Mouse (Mus musculus) intestine, embryonic 16.5 days (tissue): ENCODE results near the gene Atg13. TPM values are rescaled to one million over a fixed set of nuclear protein-coding genes. Genes with fewer than 3 reads are reported as not detected.

Experiments
- ATAC-seq: fragments of 200-750 bp; cut with Nextera tagmentation; 2 replicates; pipeline ENCODE4 v1.8.0; 2017; ENCODE audit warnings: moderate TSS enrichment, moderate library complexity
- H3K27ac ChIP-seq: fragments of 300-500 bp; sonication (generic); 2 replicates; pipeline ENCODE4 v1.5.1; 2014; ENCODE audit warnings: mild to moderate bottlenecking, low read length
- H3K27me3 ChIP-seq: fragments of 300-500 bp; sonication (generic); replicated peaks from 2 replicates; pipeline ENCODE4 v1.6.1; 2014; ENCODE audit warnings: low read length, control low read depth, mixed read lengths; ENCODE audit not compliant: control insufficient read depth, insufficient read depth
- H3K36me3 ChIP-seq: fragments of 300-500 bp; sonication (generic); 2 replicates; pipeline ENCODE4 v1.6.1; 2014; ENCODE audit warnings: low read length, control low read depth; ENCODE audit not compliant: control insufficient read depth, insufficient read depth
- H3K4me1 ChIP-seq: fragments of 300-500 bp; sonication (generic); 2 replicates; pipeline ENCODE4 v1.6.1; 2014; ENCODE audit warnings: low read length, control low read depth, mixed read lengths; ENCODE audit not compliant: control insufficient read depth, insufficient read depth
- H3K4me2 ChIP-seq: fragments of 300-500 bp; sonication (generic); 2 replicates; pipeline ENCODE4 v1.6.1; 2014; ENCODE audit warnings: low read depth, low read length, control low read depth
- H3K4me3 ChIP-seq: fragments of 300-500 bp; sonication (generic); 2 replicates; pipeline ENCODE4 v1.5.1; 2014; ENCODE audit warnings: mild to moderate bottlenecking, low read length
- H3K9ac ChIP-seq: fragments of 300-500 bp; sonication (generic); 2 replicates; pipeline ENCODE4 v1.6.1; 2014; ENCODE audit warnings: low read depth, low read length
- H3K9me3 ChIP-seq: fragments of 300-500 bp; sonication (generic); 2 replicates; pipeline ENCODE4 v1.6.1; 2016; ENCODE audit warnings: low read length, control low read depth; ENCODE audit not compliant: control insufficient read depth
- WGBS: fragments of 180-500 bp; shearing (Covaris S2); extraction: QIAGEN DNeasy Blood & Tissue Kit; methylation state at CpG from one replicate; pipeline ENCODE4 v1.1.7; 2014; 5-methylcytosine and 5-hydroxymethylcytosine counted together
- polyA plus RNA-seq: library from polyadenylated mRNA; unstranded; fragments of >200 nt; fragmentation: Nextera tagmentation; extraction: Ambion mirVana; gene quantifications from 2 replicates; pipeline ENCODE4 v1.2.1, GENCODE M21; 2015

Gene Atg13
- polyA plus RNA-seq, 1 experiment from 2014 or later, result 22.9 TPM

DNA sequence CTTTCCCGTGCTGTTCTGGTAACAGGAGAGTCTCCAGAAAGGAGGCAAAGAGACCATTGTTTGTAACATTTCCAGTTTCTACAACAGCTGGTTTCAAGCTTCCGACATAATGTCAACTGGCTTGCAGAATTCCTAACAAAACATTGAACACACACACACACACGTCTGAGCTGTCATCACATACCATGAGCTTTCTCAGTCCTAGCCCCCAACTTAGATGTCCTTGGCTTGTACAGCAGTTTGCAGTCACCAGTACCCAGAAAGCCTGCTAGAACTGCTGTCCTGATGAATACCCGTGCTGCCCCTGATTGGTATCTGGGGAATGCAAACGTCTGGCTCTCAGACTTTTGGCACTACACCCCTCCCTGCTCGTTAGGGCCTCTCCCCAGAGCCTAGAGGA lies 54.5 kb downstream of the Atg13 start:
- ATAC-seq, result no peak
- peaks cover 29% of the 10 kb centered on the region for H3K4me1 ChIP-seq
- H3K27me3 ChIP-seq, result no peaks in the 10 kb centered on the region
- H3K4me3 ChIP-seq, result no peak overlapping the region
- H3K27ac ChIP-seq, result peak overlapping the region; percentile 83
- H3K36me3 ChIP-seq, result peaks cover 28% of the 10 kb centered on the region
- H3K4me2 ChIP-seq, result no peak overlapping the region
- no peaks in the 10 kb centered on the region for H3K9me3 ChIP-seq
- 58% methylated on average over 6 of the region's 6 CpGs for WGBS
- H3K9ac ChIP-seq, result no peak overlapping the region

DNA sequence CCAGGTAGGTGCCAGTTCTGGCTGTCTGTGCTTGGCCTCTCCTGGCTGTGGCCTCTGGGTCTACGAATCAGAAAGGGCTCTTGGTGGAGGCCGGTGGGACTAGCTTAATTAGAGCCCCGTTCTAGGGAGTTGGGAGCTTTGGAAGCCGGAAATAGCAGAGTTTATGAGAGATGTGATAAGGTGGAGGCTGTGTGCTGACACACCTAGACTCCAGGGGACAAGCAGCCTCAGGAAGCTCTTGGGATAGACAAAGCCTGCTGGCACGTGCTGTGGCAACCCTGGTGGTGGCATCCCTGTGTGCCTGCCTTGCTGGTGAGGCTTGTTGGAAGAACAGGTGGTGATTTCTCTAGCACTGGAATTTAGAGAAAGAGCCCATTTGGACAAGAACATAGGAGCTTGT lies 55.0 kb downstream of the Atg13 start:
- 74% methylated on average over 5 of the region's 5 CpGs for whole genome bisulfite sequencing
- 0 out of 2 replicates have a peak overlapping the region, but pooled peaks have one; percentile 32 for H3K9ac ChIP-seq
- peak overlapping the region; percentile 3; the same call in 1 of the 2 replicates for H3K4me2 ChIP-seq

DNA sequence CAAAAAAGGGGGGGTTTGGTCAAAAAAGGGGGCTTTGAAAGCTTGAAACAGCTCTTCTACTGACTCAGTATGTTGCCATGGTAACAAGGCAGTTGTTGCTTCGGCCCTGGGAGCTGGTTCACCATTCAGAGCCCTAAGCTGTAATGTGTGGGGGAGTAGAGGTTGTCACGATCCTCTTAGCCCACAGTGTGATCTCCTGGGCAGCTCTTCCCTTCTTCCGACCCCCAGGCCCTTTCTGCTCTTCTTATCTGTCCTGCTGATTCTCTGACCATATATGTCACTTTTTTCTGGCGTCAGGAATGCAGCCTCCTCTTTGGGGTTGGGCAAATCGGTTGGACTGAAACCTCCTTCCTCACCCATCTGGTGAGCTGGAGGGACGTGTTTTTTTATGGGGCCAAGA lies 57.5 kb downstream of the Atg13 start:
- WGBS, result 51% methylated on average over 6 of the region's 6 CpGs
- Histone ChIP-seq H3K4me3 (no peak overlapping the region), H3K27ac (no peak overlapping the region), H3K4me2 (no peak overlapping the region), H3K9ac (no peak overlapping the region), H3K4me1 (peaks cover 35% of the 10 kb centered on the region), H3K36me3 (peaks cover 24% of the 10 kb centered on the region), H3K9me3 (no peaks in the 10 kb centered on the region), H3K27me3 (no peaks in the 10 kb centered on the region)
- no peak for ATAC-seq

More for the DNA sequence above, 55.0 kb downstream of the Atg13 start:
- H3K9me3 ChIP-seq, result no peaks in the 10 kb centered on the region
- H3K27me3 ChIP-seq, result no peaks in the 10 kb centered on the region
- ATAC-seq, result peak; percentile 80
- H3K36me3 ChIP-seq, result peaks cover 28% of the 10 kb centered on the region
- peak overlapping the region; percentile 83 for H3K27ac ChIP-seq
- H3K4me3 ChIP-seq, result no peak overlapping the region
- H3K4me1 ChIP-seq, result peaks cover 29% of the 10 kb centered on the region

DNA sequence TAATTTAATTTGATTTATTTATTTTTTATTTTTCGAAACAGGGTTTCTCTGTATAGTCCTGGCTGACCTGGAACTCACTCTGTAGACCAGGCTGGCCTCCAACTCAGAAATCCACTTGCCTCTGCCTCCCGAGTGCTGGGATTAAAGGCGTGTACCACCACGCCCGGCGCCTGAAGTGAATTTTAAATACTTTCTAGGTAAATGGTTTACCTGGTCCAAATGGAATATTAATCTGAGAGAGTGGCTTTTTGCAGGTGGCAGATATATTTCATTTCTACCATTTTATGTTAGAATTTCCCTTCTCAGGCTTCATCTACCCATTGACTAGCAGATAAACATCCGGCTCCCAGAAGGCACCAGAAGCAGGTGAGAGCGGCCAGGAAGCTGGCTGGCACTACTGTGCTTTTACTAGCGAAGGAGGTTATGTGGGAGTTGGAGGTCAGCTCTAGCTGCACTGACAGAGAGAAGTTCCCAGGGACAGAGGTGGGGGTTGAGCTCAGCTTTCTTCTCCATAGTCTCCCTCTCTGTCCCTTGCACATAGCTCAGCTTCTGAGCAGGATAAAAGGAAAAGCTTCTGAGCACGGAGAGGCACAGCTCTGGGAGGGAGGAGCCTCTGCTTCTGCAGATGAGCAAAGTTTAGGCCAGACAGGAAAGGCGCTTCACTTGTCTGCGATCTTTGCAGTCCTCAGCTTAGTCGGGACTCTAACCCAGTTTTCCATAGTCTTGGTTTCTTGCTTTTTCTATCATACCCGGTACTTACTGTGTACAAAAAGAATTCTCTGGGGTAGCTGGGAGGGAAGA lies 58.7 kb downstream of the Atg13 start:
- Histone ChIP-seq H3K27me3 (no peaks in the 10 kb centered on the region), H3K4me1 (peaks cover 35% of the 10 kb centered on the region), H3K27ac (no peak overlapping the region), H3K36me3 (peaks cover 31% of the 10 kb centered on the region), H3K4me3 (no peak overlapping the region), H3K9ac (0 out of 2 replicates have a peak overlapping the region, but pooled peaks have one; percentile 38), H3K4me2 (peak overlapping the region; percentile 40), H3K9me3 (no peaks in the 10 kb centered on the region)
- WGBS, result 82% methylated on average over 14 of the region's 14 CpGs
- ATAC-seq, result no peak

DNA sequence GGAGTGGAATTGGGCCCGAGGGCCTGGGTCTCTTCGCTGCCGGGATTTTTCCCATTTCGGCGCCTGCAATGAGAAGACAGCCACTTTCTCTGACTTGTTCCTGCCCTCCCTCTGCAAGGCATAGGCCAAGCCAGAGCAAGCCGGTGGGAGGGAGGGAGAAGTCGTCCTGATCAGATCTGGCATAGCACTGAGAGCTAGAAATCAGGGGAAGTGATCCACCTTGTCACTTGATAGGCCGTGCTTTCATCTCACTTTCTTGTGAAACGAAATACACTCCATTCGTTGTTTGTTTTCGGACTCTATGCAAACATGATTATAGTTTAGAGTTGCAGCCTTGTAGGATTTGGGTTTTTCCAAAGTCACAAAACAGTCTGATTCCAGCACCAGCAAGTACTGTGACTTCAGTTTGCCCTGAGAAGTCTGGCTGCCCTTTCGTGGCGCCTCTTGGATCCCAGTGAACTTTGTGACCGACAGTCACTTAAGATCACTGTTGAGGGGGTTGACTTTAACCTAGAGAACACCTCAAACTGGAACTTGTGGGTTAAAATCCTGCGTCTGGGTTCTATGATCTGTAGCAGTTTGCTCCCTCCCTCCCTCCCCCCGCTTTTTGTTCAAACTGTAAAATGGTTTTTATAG lies 59.9 kb downstream of the Atg13 start:
- no peaks in the 10 kb centered on the region for H3K9me3 ChIP-seq
- peak overlapping the region; percentile 90 for H3K27ac ChIP-seq
- peak; percentile 59 for ATAC-seq
- H3K4me1 ChIP-seq, result peaks cover 29% of the 10 kb centered on the region
- 8% methylated on average over 16 of the region's 16 CpGs for WGBS
- peaks cover 31% of the 10 kb centered on the region for H3K36me3 ChIP-seq
- peak overlapping the region; percentile 74 for H3K4me2 ChIP-seq
- H3K27me3 ChIP-seq, result no peaks in the 10 kb centered on the region
- H3K4me3 ChIP-seq, result peak overlapping the region; percentile 86
- peak overlapping the region; percentile 85 for H3K9ac ChIP-seq

DNA sequence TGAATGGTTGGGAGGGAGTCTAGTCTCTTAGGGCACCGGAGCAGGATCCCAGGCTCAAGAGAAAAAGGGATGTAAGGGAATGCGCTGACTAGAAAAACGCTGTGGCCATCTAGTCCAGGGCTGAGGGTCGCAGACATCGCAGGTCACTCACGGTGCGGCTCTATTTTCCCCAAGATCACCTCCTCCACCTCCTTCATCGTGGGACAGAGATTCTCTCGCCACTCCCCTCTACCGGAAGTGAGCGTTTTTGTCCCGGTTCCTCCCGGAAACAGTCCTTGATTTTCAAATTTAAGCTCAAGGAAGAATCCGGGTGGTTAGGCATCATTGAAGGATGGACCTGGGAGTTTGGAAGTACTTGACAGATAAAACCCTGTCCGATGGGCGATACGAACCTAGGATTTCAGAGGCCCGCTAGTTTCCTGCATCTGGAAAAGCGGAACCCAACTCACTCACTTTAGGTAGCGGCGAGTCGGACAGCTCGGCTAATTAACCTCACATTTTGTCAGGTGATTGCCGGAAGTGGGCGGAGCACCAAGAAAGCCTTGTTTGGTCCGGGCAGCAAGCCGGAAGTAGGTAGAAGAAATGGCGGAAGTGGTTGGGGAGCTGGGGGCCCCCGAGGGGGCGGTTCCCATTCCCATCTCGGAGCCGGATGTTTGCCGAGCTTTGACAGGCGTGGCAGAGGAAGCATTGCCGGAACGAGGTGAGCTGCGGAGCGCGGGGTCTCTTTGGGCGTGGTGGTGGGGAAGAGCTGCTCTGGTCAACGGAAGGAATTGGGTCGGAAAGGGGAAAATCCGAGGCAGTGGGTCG lies 60.6 kb downstream of the Atg13 start, which contains the start of the genes Zfp408 and Arhgap1:
TSS of gene Zfp408 (minus strand) at position 239 of the 807 bp plus-strand sequence.
TSS of gene Arhgap1 (plus strand) at position 308 of the 807 bp plus-strand sequence.
- H3K4me2 ChIP-seq, result peak within 1 kb of the TSS; percentile 85
- H3K27me3 ChIP-seq, result no peaks in the 10 kb centered on the region
- under 1% methylated on average over 44 of the region's 44 CpGs for WGBS
- peaks cover 23% of the 10 kb centered on the region for H3K4me1 ChIP-seq
- H3K9ac ChIP-seq, result peak within 1 kb of the TSS; percentile 88
- no peaks in the 10 kb centered on the region for H3K9me3 ChIP-seq
- peak within 1 kb of the TSS; percentile 90 for H3K27ac ChIP-seq
- ATAC-seq, result peak; percentile 93
- H3K4me3 ChIP-seq, result peak within 1 kb of the TSS; percentile 86
- H3K36me3 ChIP-seq, result peaks cover 31% of the 10 kb centered on the region

DNA sequence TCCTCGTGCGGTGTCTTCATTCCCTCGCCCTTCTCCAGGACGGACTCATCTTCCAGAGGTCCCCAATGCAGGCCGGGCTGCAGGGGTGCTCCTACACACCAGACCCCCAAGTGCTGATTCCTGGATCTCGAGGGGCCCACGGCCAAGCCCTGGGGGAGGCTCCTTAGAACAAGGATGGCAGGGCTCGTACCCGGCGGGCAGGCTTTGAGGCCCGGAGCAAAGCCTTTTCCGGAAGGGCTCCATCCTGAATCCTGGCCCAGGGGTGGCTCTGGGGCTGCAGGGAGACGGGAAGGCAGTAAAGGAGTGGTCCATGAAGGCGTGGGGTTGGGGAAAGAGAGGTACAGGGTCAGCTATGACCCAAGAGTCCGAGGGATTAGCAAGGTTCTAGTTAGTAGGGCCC lies 61.2 kb downstream of the Atg13 start:
- ATAC-seq, result peak; percentile 1
- H3K27me3 ChIP-seq, result no peaks in the 10 kb centered on the region
- peak overlapping the region; percentile 86 for H3K4me3 ChIP-seq
- peak overlapping the region; percentile 88 for H3K9ac ChIP-seq
- peaks cover 18% of the 10 kb centered on the region for H3K4me1 ChIP-seq
- H3K27ac ChIP-seq, result peak overlapping the region; percentile 81
- no peaks in the 10 kb centered on the region for H3K9me3 ChIP-seq
- H3K4me2 ChIP-seq, result peak overlapping the region; percentile 85
- WGBS, result 2% methylated on average over 15 of the region's 15 CpGs
- H3K36me3 ChIP-seq, result peaks cover 26% of the 10 kb centered on the region

DNA sequence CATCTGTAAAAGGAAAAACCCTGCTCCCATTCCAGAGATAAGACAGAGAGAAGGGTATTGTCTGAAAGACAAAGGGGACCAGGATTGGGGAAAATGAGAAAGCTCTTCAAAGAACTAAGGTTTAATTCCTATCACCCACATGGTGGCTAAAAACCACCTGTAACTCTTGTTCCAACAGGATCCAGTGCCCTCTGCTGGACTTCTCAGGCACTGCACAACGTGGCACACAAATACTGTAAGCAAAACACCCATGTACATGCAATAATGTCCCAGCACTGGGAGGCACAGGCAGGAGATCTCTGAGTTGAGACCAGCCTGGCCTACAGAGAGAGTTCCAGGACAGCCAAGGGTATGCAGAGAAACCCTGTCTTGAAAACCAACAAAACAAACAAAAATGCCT lies 63.6 kb downstream of the Atg13 start:
- H3K27ac ChIP-seq, result no peak overlapping the region
- H3K36me3 ChIP-seq, result peaks cover 26% of the 10 kb centered on the region
- no peak overlapping the region for H3K4me2 ChIP-seq
- ATAC-seq, result no peak
- 24% methylated on average over 1 of the region's 1 CpGs for whole genome bisulfite sequencing
- H3K4me1 ChIP-seq, result peaks cover 11% of the 10 kb centered on the region
- no peak overlapping the region for H3K9ac ChIP-seq
- no peaks in the 10 kb centered on the region for H3K9me3 ChIP-seq
- no peak overlapping the region for H3K4me3 ChIP-seq
- no peaks in the 10 kb centered on the region for H3K27me3 ChIP-seq

DNA sequence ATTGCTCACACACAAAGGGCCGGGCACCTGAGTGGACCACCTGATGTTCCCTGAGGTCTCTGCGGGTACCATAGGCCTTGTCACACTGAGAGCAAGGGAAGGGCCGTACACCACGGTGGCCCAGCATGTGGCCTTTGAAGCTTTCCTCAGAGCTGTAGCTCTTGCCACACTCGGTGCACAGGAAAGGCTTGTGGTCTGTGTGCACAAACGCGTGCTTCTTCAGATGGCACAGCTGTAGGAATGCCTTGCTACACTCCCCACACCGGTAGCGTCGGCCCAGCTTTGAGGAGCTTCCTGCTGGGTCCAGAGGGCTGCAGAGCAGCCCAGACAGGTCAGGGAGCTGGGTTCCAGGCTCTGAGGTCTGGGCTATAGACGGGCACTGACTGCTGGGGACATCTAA lies 64.6 kb downstream of the Atg13 start:
- Histone ChIP-seq H3K4me3 (no peak overlapping the region), H3K4me1 (peaks cover 6% of the 10 kb centered on the region; the same call in 1 of the 2 replicates), H3K27ac (no peak overlapping the region), H3K36me3 (peaks cover 26% of the 10 kb centered on the region), H3K9ac (no peak overlapping the region), H3K9me3 (no peaks in the 10 kb centered on the region), H3K4me2 (no peak overlapping the region), H3K27me3 (no peaks in the 10 kb centered on the region)
- ATAC-seq, result no peak
- 95% methylated on average over 11 of the region's 11 CpGs for WGBS
